Mouse (Mus musculus) cerebellum, adult 2 months (tissue): ENCODE data around the gene Cab39l. TPM values are rescaled to one million over a fixed set of nuclear protein-coding genes. Genes with fewer than 3 reads are reported as not detected.

Source experiments
- DNase-seq, 2 experiments: peaks; one replicate each; pipeline ENCODE4 v3.0.0; 2021
- H3K27ac ChIP-seq: fragments of 200-500 bp; 2 replicates; pipeline ENCODE4 v1.5.1; 2012; ENCODE audit warnings: low read length, control low read depth, inconsistent platforms; ENCODE audit not compliant: insufficient read depth
- H3K27me3 ChIP-seq: fragments of 200-500 bp; 2 replicates; pipeline ENCODE4 v1.6.1; 2012; ENCODE audit warnings: inconsistent platforms, mild to moderate bottlenecking, low read length, moderate library complexity; ENCODE audit not compliant: control insufficient read depth, insufficient read depth
- H3K4me1 ChIP-seq: fragments of 200-500 bp; 2 replicates; pipeline ENCODE4 v1.6.1; 2011; ENCODE audit warnings: low read length; ENCODE audit not compliant: control insufficient read depth, insufficient read depth
- H3K4me3 ChIP-seq: fragments of 200-500 bp; replicated peaks from 2 replicates; pipeline ENCODE3; 2011; ENCODE audit warnings: mild to moderate bottlenecking, low read depth, low read length, control low read depth; ENCODE audit not compliant: insufficient read depth
- CTCF ChIP-seq: fragments of 200-500 bp; IDR thresholded peaks from 2 replicates; pipeline ENCODE4 v1.5.1; 2011; ENCODE audit warnings: low read depth, mild to moderate bottlenecking, control low read depth, low read length, moderate library complexity, borderline replicate concordance; ENCODE audit not compliant: insufficient read depth
- POLR2A ChIP-seq: fragments of 200-500 bp; IDR thresholded peaks from 2 replicates; pipeline ENCODE4 v1.6.1; 2011; ENCODE audit warnings: low read length, control low read depth, borderline replicate concordance; ENCODE audit not compliant: insufficient read depth
- WGBS: fragments of 180-500 bp; shearing (Covaris S2); methylation state at CpG from one replicate; pipeline ENCODE4 v1.1.7; 2018; 5-methylcytosine and 5-hydroxymethylcytosine counted together
- polyA plus RNA-seq: library from polyadenylated mRNA; depleted of rRNA; stranded (reverse); fragments of >200 nt; gene quantifications from 2 replicates; pipeline ENCODE4 v1.2.3, GENCODE M21; 2012; rRNA removed

Cab39l gene
- polyA plus RNA-seq, 1 experiment, result 24.6 TPM

GRCm38 (mm10) chr14:59626711-59627110 is 185.9 kb downstream of the Cab39l start:
- TF ChIP-seq POLR2A, result no peak
- TF ChIP-seq CTCF, result no peak
- H3K27me3 ChIP-seq, result no peaks in the 10 kb centered on the region
- 17% methylated on average over 8 of the region's 8 CpGs for WGBS
- no peaks in the 10 kb centered on the region for H3K4me1 ChIP-seq
- DNase-seq, result no peak
- H3K4me3 ChIP-seq, result no peak overlapping the region
- H3K27ac ChIP-seq, result no peak overlapping the region

DNA sequence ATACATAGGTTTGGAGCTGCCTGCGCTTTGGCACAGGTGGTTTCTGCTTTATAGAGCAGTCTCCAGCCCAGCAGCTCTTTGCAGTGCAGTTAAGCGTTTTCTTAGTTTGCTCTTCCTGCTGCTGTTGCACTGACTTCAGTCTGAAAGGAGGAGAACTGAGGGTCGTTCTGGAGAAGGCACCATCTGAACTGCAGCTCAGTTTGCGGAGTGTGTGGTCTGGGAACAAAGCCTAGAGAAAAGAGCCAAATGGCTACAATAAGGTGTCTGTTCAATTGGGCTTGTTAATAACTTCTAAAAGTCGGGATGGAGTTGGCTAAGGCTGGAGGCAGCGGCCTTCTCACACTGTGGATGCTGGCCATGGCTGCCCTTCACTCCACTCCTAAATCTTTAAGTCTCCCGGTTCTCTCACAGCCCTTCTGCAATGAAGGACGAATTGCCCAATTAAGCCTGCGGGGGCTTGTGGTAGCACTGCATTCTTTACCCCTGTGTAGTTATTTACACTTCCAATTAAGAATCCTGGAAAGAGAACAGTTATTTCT is 186.4 kb downstream of the Cab39l start:
- Histone ChIP-seq H3K27me3 (no peaks in the 10 kb centered on the region), H3K27ac (no peak overlapping the region), H3K4me3 (no peak overlapping the region), H3K4me1 (no peaks in the 10 kb centered on the region)
- WGBS, result 21% methylated on average over 9 of the region's 9 CpGs
- DNase-seq, result no peak
- TF ChIP-seq CTCF (no peak), POLR2A (no peak)

DNA sequence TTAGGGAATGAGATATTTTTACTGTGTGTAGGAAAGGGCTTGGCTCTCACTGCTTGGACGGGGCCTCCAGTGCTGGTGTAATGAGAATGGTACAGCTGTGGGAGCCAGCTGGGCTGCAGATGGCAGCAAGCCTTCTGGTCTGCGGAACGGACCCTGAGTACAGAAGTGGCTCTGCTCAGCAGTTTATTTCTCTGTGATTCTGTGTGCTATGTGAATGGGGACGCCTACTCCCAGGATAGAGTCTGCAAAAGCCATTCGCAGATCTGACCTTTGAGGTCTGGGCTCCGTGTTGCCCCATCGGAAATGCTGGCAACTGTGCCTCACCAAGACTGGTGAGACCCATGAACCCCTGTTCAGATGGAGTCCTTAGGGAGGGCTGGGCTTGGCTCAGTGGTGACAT is 187.1 kb downstream of the Cab39l start:
- no peaks in the 10 kb centered on the region for H3K27me3 ChIP-seq
- TF ChIP-seq POLR2A (no peak), CTCF (no peak)
- no peak overlapping the region for H3K27ac ChIP-seq
- H3K4me3 ChIP-seq, result no peak overlapping the region
- DNase-seq, result no peak
- H3K4me1 ChIP-seq, result no peaks in the 10 kb centered on the region
- 30% methylated on average over 7 of the region's 7 CpGs for WGBS

DNA sequence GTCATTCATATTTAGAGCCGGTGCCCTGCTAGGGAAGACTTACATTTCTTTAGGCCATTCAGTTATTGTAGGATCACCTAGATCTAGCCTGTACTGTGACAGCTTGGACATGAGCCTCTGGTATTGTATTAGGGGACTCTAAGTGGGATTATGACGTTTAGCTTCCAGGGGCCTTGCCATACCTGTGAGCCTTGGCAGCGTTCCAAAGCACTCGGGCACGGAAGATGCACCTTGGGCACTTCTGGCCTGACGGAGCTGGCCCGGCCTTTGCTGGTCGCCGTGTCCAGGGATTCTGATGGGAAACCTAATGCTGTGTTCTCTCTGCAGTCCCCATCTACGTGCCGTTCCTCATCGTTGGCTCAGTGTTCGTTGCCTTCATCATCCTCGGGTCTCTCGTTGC is 188.5 kb downstream of the Cab39l start:
- TF ChIP-seq POLR2A (no peak), CTCF (no peak)
- Histone ChIP-seq H3K4me3 (no peak overlapping the region), H3K27ac (no peak overlapping the region), H3K27me3 (no peaks in the 10 kb centered on the region), H3K4me1 (no peaks in the 10 kb centered on the region)
- no peak for DNase-seq
- WGBS, result 66% methylated on average over 15 of the region's 15 CpGs

DNA sequence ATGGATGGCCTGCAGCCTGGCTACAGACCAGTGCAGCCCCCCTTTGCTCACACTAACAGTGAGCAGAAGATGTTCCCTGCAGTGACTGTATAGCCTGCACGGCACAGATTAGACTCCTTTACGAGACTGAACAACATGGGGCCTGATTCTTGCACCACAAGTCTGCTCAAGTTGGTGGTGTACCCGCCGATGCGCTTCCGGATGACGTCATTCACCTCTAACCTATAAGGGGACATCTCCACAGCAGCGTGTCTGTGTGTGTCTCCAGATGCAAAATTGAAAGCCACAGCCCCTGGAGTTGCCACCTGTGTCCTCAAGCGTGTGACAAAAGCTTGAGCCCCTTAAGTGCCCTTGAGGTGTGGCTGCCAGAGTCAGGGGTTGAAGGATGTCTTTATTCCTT is 189.3 kb downstream of the Cab39l start:
- WGBS, result 86% methylated on average over 9 of the region's 9 CpGs
- Histone ChIP-seq H3K4me3 (no peak overlapping the region), H3K27me3 (no peaks in the 10 kb centered on the region), H3K4me1 (no peaks in the 10 kb centered on the region), H3K27ac (no peak overlapping the region)
- no peak for DNase-seq
- TF ChIP-seq POLR2A, result no peak
- TF ChIP-seq CTCF, result no peak

DNA sequence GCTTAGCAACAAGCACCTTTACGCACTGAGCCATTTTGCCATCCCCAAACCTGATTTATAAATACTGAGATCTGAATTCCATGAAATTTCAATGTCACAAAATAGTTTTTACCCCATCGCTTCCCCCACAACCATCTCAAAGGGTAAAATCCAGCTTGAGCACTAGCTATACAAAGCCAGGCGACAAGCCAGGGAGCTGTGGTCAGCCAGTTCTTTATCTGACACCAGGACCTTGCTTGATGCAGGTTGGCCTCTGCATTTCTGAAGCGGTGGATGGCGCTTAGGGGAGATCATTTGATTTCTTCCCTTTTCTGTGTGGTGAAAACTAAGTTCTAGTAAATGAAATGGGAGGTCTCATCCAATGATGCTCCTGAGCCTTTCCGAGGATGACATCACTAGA is 191.3 kb downstream of the Cab39l start:
- Histone ChIP-seq H3K27me3 (no peaks in the 10 kb centered on the region), H3K4me3 (no peak overlapping the region), H3K27ac (no peak overlapping the region), H3K4me1 (no peaks in the 10 kb centered on the region)
- TF ChIP-seq POLR2A, result no peak
- TF ChIP-seq CTCF, result no peak
- no peak for DNase-seq
- WGBS, result 96% methylated on average over 6 of the region's 6 CpGs

- TF ChIP-seq CTCF (no peak), POLR2A (no peak)
- no peak for DNase-seq
- Histone ChIP-seq H3K4me1 (no peaks in the 10 kb centered on the region), H3K27me3 (no peaks in the 10 kb centered on the region), H3K4me3 (no peak overlapping the region), H3K27ac (no peak overlapping the region)
- WGBS, result 87% methylated on average over 5 of the region's 5 CpGs
Observed at GRCm38 (mm10) chr14:59633295-59633898, 192.6 kb downstream of the Cab39l start.

DNA sequence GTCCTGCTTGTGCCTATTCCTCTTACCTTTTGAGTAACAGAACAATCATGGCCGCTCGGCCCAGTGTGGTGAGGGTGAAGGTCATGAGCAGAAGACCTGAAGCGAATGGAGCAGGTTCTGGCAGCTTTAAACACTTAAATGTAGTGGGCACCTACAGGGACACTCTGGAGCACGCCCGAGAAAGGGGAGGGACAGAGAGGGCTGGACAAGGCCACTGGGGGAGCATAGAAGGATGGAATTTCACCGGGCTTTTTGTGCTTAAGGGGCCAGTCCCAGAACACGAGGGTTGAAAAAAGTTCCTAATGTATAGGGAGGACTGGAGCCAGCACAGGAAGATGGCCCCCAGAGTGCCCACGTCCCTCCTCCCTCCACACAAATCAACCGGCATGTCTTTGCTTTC is 193.2 kb downstream of the Cab39l start:
- Histone ChIP-seq H3K4me1 (no peaks in the 10 kb centered on the region), H3K4me3 (no peak overlapping the region), H3K27ac (no peak overlapping the region), H3K27me3 (no peaks in the 10 kb centered on the region)
- WGBS, result 77% methylated on average over 9 of the region's 9 CpGs
- TF ChIP-seq POLR2A, result no peak
- no peak for TF ChIP-seq CTCF
- no peak for DNase-seq

Other genes starting within 250 kb of the Cab39l start
- 51.1 and 54.4 TPM in 2 replicates for gene Rcbtb1, start 239.8 kb upstream of the Cab39l start, polyA plus RNA-seq
- not detected in 2 replicates for gene Gm6904, start 180.8 kb upstream of the Cab39l start, polyA plus RNA-seq
- not detected in 2 replicates for gene Phf11a, start 143.4 kb upstream of the Cab39l start, polyA plus RNA-seq
- 0.21 TPM in 1 of 2 replicates, not detected in the other for gene Phf11b, start 99.6 kb upstream of the Cab39l start, polyA plus RNA-seq
- 0.49 and 0.95 TPM in 2 replicates for gene Phf11d, start 75.5 kb upstream of the Cab39l start, polyA plus RNA-seq
- 0.65 and 0.67 TPM in 2 replicates for gene Phf11c, start 45.6 kb upstream of the Cab39l start, polyA plus RNA-seq
- gene Setdb2, start 88 bp upstream of the Cab39l start, polyA plus RNA-seq, result 5.6 and 6.1 TPM in 2 replicates
- 38.6 and 39.0 TPM in 2 replicates for gene Cdadc1, start 157.0 kb downstream of the Cab39l start, polyA plus RNA-seq
- 2.6 and 3.1 TPM in 2 replicates for gene Shisa2, start 184.3 kb downstream of the Cab39l start, polyA plus RNA-seq